Mouse (Mus musculus) embryonic fibroblast, embryonic 13.5 days (primary cell): ENCODE data around the gene Ppfibp1.

Experiments
- CTCF ChIP-seq: IDR thresholded peaks from 2 replicates; pipeline ENCODE4 v1.5.1; 2011; ENCODE audit warnings: mild to moderate bottlenecking, control low read depth, low read length, moderate library complexity, borderline replicate concordance; ENCODE audit not compliant: insufficient read depth
- POLR2A ChIP-seq: IDR thresholded peaks from 2 replicates; pipeline ENCODE4 v1.6.1; 2011; ENCODE audit warnings: low read depth, mild to moderate bottlenecking, control low read depth, low read length, moderate library complexity

GRCm38 (mm10) chr6:146966446-146967019 is 78.2 kb downstream of the Ppfibp1 start:
- TF ChIP-seq POLR2A (no peak), CTCF (no peak)
